Mouse (Mus musculus) C2C12 (cell line): ENCODE data around the gene Adh7.

Experiments used
- CEBPB ChIP-seq: IDR thresholded peaks from one replicate; pipeline ENCODE4 v1.6.1; 2011; ENCODE audit warnings: low read depth, mild to moderate bottlenecking, control low read depth, moderate library complexity
- CTCF ChIP-seq: IDR thresholded peaks from one replicate; pipeline ENCODE4 v1.5.1; 2011; ENCODE audit not compliant: control insufficient read depth, insufficient read depth, insufficient read length
- MAX ChIP-seq: IDR thresholded peaks from one replicate; pipeline ENCODE4 v1.6.1; 2011; ENCODE audit warnings: mild to moderate bottlenecking, control low read depth
- MYOD1 ChIP-seq: IDR thresholded peaks from one replicate; pipeline ENCODE4 v1.6.1; 2011; ENCODE audit warnings: low read depth; ENCODE audit not compliant: control insufficient read depth, insufficient read length
- MYOG ChIP-seq: IDR thresholded peaks from one replicate; pipeline ENCODE4 v1.6.1; 2011; ENCODE audit not compliant: control insufficient read depth, insufficient read length; ENCODE audit errors: extremely low read depth
- USF1 ChIP-seq: IDR thresholded peaks from one replicate; pipeline ENCODE4 v1.6.1; 2011; ENCODE audit warnings: low read depth, mild to moderate bottlenecking, control low read depth, moderate library complexity

- TF ChIP-seq CTCF = no peak
- TF ChIP-seq MYOG = no peak
- no peak for TF ChIP-seq MAX
- TF ChIP-seq CEBPB = no peak
- TF ChIP-seq USF1 = no peak
- no peak for TF ChIP-seq MYOD1
Observed at GRCm38 (mm10) chr3:138275100-138275499, 57.5 kb downstream of the Adh7 start.
